Mouse (Mus musculus) hindbrain, embryonic 10.5 days (tissue): ENCODE measurements around the gene Il20. TPM values are rescaled to one million over a fixed set of nuclear protein-coding genes. Genes with fewer than 3 reads are reported as not detected.

Experiments
- DNase-seq: peaks from one replicate; pipeline ENCODE4 v3.0.0-alpha.2; 2017; ENCODE audit warnings: low spot score
- H3K27ac ChIP-seq: fragments of 300-500 bp; sonication (generic); 2 replicates; pipeline ENCODE4 v1.5.1; 2016; ENCODE audit warnings: mild to moderate bottlenecking, moderate library complexity
- H3K27me3 ChIP-seq: fragments of 300-500 bp; sonication (generic); 2 replicates; pipeline ENCODE4 v1.6.1; 2016; ENCODE audit warnings: mild to moderate bottlenecking; ENCODE audit not compliant: poor library complexity, insufficient read depth, severe bottlenecking
- H3K36me3 ChIP-seq: fragments of 300-500 bp; sonication (generic); 2 replicates; pipeline ENCODE4 v1.6.1; 2016; ENCODE audit warnings: mild to moderate bottlenecking, moderate library complexity
- H3K4me1 ChIP-seq: fragments of 300-500 bp; sonication (generic); replicated peaks from 2 replicates; pipeline ENCODE4 v1.6.1; 2016; ENCODE audit warnings: mild to moderate bottlenecking
- H3K4me3 ChIP-seq: fragments of 300-500 bp; sonication (generic); 2 replicates; pipeline ENCODE4 v1.5.1; 2016; ENCODE audit warnings: mild to moderate bottlenecking, moderate library complexity
- H3K9me3 ChIP-seq: fragments of 300-500 bp; sonication (generic); 2 replicates; pipeline ENCODE4 v1.6.1; 2016; ENCODE audit warnings: mild to moderate bottlenecking, moderate library complexity
- WGBS: fragments of 180-500 bp; shearing (Covaris S2); methylation state at CpG from one replicate; pipeline ENCODE4 v1.1.7; 2016; 5-methylcytosine and 5-hydroxymethylcytosine counted together
- polyA plus RNA-seq: library from polyadenylated mRNA; unstranded; fragments of >200 nt; fragmentation: Nextera tagmentation; extraction: Ambion mirVana; gene quantifications from 2 replicates; pipeline ENCODE4 v1.2.1, GENCODE M21; 2016

Gene Il20
- polyA plus RNA-seq = not detected in 2 replicates

- no peak for DNase-seq
- H3K27me3 ChIP-seq = no peaks in the 10 kb centered on the region
- H3K9me3 ChIP-seq = no peaks in the 10 kb centered on the region
- no peaks in the 10 kb centered on the region for H3K36me3 ChIP-seq
- 85% methylated on average over 12 of the region's 12 CpGs for WGBS
- no peaks in the 10 kb centered on the region for H3K4me1 ChIP-seq
- H3K27ac ChIP-seq = no peak within 1 kb of the TSS
- no peak within 1 kb of the TSS for H3K4me3 ChIP-seq
These were observed at the start of gene Il20 for GRCm38 (mm10) chr1:130911401-130912010. Gene Il20, minus strand, starts transcription at chr1:130911451.

GRCm38 (mm10) chr1:130946920-130947319 is 35.7 kb upstream of the Il20 start:
- Histone ChIP-seq H3K4me3 (no peak overlapping the region), H3K27ac (no peak overlapping the region), H3K36me3 (no peaks in the 10 kb centered on the region), H3K4me1 (peaks cover 5% of the 10 kb centered on the region; the same call in 1 of the 2 replicates), H3K27me3 (no peaks in the 10 kb centered on the region), H3K9me3 (no peaks in the 10 kb centered on the region)
- WGBS = 73% methylated on average over 6 of the region's 6 CpGs
- DNase-seq = no peak

GRCm38 (mm10) chr1:130941801-130942200 is 30.6 kb upstream of the Il20 start:
- Histone ChIP-seq H3K27me3 (no peaks in the 10 kb centered on the region), H3K27ac (no peak overlapping the region), H3K9me3 (no peaks in the 10 kb centered on the region), H3K4me1 (peaks cover 7% of the 10 kb centered on the region; the same call in 1 of the 2 replicates), H3K4me3 (no peak overlapping the region), H3K36me3 (no peaks in the 10 kb centered on the region)
- peak; percentile 30 for DNase-seq
- 54% methylated on average over 3 of the region's 3 CpGs for WGBS

DNA sequence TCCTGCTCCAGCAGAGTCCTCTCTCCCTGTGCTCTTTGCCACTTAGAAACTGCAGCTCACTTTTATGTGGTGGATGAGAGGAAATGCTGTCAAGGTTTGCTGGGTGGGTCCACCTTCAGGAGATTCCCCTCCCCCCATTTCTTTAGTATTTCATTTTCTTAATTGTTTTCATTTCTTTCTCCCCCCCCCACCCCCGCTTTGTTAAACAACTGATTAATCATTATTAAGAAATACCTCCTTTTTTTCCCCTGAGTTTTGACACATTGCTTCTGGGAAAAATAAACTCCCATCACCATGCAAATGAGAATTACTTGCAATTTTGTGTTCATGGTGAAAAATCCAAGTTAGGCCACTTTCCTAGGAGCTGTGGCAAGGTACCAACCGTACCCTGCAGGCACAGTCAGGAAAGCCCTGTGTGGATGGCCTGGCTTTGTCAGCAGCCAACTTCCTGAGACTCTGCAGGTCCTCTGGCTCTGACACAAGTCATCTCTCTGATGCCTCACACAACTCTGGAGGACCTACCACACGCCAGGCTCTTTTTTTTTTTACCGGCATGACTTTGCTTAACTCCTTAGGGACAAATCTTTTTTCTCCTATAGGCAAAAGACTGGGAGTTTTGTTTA is 28.9 kb upstream of the Il20 start, which contains the start of gene Il19:
Il19 (minus strand) TSS at position 51 of the 623 bp plus-strand sequence.
- no peak for DNase-seq
- no peak within 1 kb of the TSS for H3K4me3 ChIP-seq
- H3K9me3 ChIP-seq = no peaks in the 10 kb centered on the region
- no peaks in the 10 kb centered on the region for H3K27me3 ChIP-seq
- no peak within 1 kb of the TSS for H3K27ac ChIP-seq
- H3K36me3 ChIP-seq = no peaks in the 10 kb centered on the region
- 74% methylated on average over 4 of the region's 4 CpGs for WGBS
- peaks cover 14% of the 10 kb centered on the region for H3K4me1 ChIP-seq

GRCm38 (mm10) chr1:130938192-130938591 is 26.9 kb upstream of the Il20 start:
- 68% methylated on average over 7 of the region's 7 CpGs for WGBS
- no peak overlapping the region for H3K4me3 ChIP-seq
- no peaks in the 10 kb centered on the region for H3K27me3 ChIP-seq
- no peaks in the 10 kb centered on the region for H3K36me3 ChIP-seq
- H3K4me1 ChIP-seq = peaks cover 14% of the 10 kb centered on the region
- H3K9me3 ChIP-seq = no peaks in the 10 kb centered on the region
- H3K27ac ChIP-seq = no peak overlapping the region
- no peak for DNase-seq

DNA sequence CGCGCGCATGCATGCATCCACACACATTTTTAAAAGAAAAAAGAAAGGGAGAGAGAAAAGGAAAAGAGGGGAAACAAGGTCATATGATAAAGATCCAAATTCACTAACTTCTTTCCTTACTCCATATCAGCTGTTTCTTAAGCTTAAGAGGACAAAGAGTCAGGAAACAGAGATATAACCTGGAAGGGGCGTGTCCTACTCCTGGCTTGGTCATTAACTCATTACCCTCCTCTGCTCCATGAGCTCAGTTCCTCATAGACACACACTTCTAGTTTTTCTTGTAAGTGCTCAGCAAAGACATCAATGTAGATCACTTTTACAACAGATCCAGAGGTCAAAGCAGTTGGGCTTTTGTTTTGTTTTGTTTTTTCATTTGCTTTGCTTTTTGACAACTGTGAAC is 25.9 kb upstream of the Il20 start:
- DNase-seq = no peak
- WGBS = 93% methylated on average over 4 of the region's 4 CpGs

DNA sequence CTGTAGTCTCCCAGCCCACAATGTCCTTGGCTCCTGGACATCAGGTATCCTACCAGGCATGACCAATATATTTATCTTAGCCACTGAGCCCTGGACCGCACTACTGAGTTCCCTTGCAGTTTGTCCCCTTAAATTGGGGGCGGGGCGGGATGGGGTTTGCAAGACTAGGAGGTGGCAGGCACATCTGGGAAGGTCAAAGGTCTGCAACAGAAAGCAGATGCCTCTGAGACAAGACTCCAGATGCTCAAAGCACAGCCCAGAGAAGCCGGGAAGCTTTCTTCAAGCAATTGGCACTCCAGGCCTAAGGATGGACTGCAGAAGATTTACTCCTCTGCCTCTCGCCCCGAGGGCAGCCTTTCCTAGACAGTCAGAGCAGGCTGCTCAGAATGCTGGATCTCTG is 25.1 kb upstream of the Il20 start:
- peaks cover 10% of the 10 kb centered on the region for H3K4me1 ChIP-seq
- WGBS = 53% methylated on average over 6 of the region's 6 CpGs
- H3K27me3 ChIP-seq = no peaks in the 10 kb centered on the region
- no peaks in the 10 kb centered on the region for H3K9me3 ChIP-seq
- no peaks in the 10 kb centered on the region for H3K36me3 ChIP-seq
- peak; percentile 52 for DNase-seq
- H3K27ac ChIP-seq = no peak overlapping the region
- no peak overlapping the region for H3K4me3 ChIP-seq

More for the DNA sequence above, 25.9 kb upstream of the Il20 start:
- H3K36me3 ChIP-seq = no peaks in the 10 kb centered on the region
- peaks cover 14% of the 10 kb centered on the region for H3K4me1 ChIP-seq
- no peaks in the 10 kb centered on the region for H3K9me3 ChIP-seq
- no peaks in the 10 kb centered on the region for H3K27me3 ChIP-seq
- H3K4me3 ChIP-seq = no peak overlapping the region
- H3K27ac ChIP-seq = no peak overlapping the region

DNA sequence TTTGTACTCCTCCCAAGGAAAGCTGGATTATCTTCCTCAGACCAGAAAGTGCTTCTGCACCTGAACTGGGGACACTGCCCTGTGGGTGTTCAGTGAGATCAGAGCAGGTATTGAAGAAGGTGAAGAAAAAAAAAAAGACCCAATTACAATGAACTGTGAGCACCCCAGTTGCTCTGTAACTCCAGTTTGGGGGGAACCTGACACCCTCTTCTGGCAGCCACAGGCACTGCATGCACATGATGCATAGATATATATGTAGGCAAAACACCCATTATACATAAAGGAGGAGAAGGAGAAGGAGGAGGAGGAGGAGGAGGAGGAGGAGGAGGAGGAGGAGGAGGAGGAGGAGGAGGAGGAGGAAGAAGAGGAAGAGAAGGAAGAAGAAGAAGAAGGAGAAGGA is 15.2 kb upstream of the Il20 start:
- Histone ChIP-seq H3K27ac (no peak overlapping the region), H3K4me1 (no peaks in the 10 kb centered on the region), H3K9me3 (no peaks in the 10 kb centered on the region), H3K4me3 (no peak overlapping the region), H3K27me3 (no peaks in the 10 kb centered on the region), H3K36me3 (no peaks in the 10 kb centered on the region)
- no peak for DNase-seq

GRCm38 (mm10) chr1:130918323-130918980 is 7.2 kb upstream of the Il20 start:
- WGBS = 29% methylated on average over 1 of the region's 1 CpGs
- no peaks in the 10 kb centered on the region for H3K9me3 ChIP-seq
- no peaks in the 10 kb centered on the region for H3K36me3 ChIP-seq
- H3K4me3 ChIP-seq = no peak overlapping the region
- H3K4me1 ChIP-seq = no peaks in the 10 kb centered on the region
- no peak overlapping the region for H3K27ac ChIP-seq
- no peaks in the 10 kb centered on the region for H3K27me3 ChIP-seq
- DNase-seq = no peak

DNA sequence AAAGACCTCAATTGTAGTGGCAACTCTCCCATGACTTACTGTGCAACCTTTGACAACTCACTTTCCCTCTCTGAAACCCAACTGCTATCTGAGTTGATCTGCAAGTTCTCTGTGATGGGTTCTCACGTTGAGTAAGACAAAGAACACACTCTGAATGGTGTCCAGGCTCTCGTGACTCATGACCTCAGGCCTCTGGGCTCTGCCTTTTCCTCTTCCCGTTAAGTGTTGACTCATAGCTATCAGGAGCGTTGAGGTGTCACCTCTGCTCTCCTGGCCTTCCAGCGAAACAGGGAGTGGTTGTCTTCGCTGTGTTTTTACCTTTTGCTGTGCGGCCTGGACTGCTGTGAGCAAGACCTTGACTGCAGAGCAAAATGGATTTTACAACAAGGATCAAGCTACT is 8.7 kb downstream of the Il20 start:
- Histone ChIP-seq H3K27me3 (no peaks in the 10 kb centered on the region), H3K4me1 (no peaks in the 10 kb centered on the region), H3K9me3 (no peaks in the 10 kb centered on the region), H3K36me3 (no peaks in the 10 kb centered on the region), H3K27ac (no peak overlapping the region), H3K4me3 (no peak overlapping the region)
- no peak for DNase-seq
- WGBS = 88% methylated on average over 7 of the region's 7 CpGs

DNA sequence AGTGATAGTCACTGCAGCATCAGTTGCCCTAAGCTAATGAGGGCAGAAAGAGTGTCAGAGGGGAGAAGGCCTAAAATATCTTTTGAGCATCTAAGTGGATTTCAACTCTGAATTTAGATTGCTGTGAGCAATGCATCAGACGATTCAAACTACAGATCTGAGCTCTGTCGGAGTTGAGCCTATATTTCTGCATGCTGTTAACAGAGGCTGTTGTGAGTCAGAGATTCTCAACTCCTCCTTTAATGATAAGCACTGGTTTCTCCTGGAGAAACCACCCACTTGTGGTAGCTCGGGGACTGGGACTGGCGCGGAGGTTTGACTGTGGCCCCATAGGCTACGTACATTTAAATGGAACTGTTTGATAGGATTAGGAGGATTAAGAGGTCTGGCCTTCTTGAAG is 16.8 kb downstream of the Il20 start:
- no peak for DNase-seq
- no peaks in the 10 kb centered on the region for H3K4me1 ChIP-seq
- H3K27ac ChIP-seq = no peak overlapping the region
- H3K4me3 ChIP-seq = no peak overlapping the region
- H3K36me3 ChIP-seq = no peaks in the 10 kb centered on the region
- no peaks in the 10 kb centered on the region for H3K9me3 ChIP-seq
- WGBS = 57% methylated on average over 6 of the region's 6 CpGs
- H3K27me3 ChIP-seq = no peaks in the 10 kb centered on the region

GRCm38 (mm10) chr1:130893329-130894040 is 17.8 kb downstream of the Il20 start:
- no peak for DNase-seq
- no peak overlapping the region for H3K4me3 ChIP-seq
- no peak overlapping the region for H3K27ac ChIP-seq
- no peaks in the 10 kb centered on the region for H3K36me3 ChIP-seq
- WGBS = 73% methylated on average over 9 of the region's 9 CpGs
- no peaks in the 10 kb centered on the region for H3K9me3 ChIP-seq
- no peaks in the 10 kb centered on the region for H3K4me1 ChIP-seq
- no peaks in the 10 kb centered on the region for H3K27me3 ChIP-seq

DNA sequence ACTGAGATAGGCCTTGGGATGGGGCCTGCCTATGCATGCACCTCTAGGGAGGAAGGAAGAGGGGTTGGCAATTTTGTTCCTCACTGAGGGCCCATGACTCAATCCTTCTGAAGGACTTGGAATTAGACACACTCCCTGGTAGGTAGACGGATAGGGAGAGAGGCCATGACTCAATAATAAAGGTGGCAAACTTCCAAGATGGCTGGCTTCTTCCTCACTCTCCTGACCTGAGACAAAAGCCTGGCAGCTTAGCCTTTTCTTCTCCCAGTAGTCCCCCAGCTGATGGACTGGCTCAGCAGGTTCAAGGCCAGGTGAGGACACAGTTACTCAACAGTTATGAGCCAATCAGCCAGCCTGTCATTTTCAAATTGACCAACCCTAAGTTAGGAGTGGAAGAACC is 18.8 kb downstream of the Il20 start:
- Histone ChIP-seq H3K27ac (no peak overlapping the region), H3K4me1 (no peaks in the 10 kb centered on the region), H3K4me3 (no peak overlapping the region), H3K9me3 (no peaks in the 10 kb centered on the region), H3K27me3 (no peaks in the 10 kb centered on the region), H3K36me3 (no peaks in the 10 kb centered on the region)
- 83% methylated on average over 1 of the region's 1 CpGs for WGBS
- DNase-seq = no peak
